Mouse (Mus musculus) spleen, adult 2 months (tissue): ENCODE measurements at regions not wholly inside any gene's neighbourhood (a gene's known extent, or its start where the extent isn't known, plus 50 kb on each side); places are given as distances from the start of the nearest gene placed in this dataset.

Experiments used
- CTCF ChIP-seq: fragments of 200-500 bp; IDR thresholded peaks from 2 replicates; pipeline ENCODE4 v1.5.1; 2011; ENCODE audit warnings: mild to moderate bottlenecking, inconsistent platforms; ENCODE audit not compliant: insufficient read depth, insufficient read length, insufficient replicate concordance; ENCODE audit errors: extremely low read depth
- POLR2A ChIP-seq: fragments of 200-500 bp; IDR thresholded peaks from 2 replicates; pipeline ENCODE4 v1.6.1; 2011; ENCODE audit warnings: low read depth, low read length, inconsistent platforms

- TF ChIP-seq CTCF = no peak
- TF ChIP-seq POLR2A = no peak
Observed at GRCm38 (mm10) chr6:108719977-108720376, 59.5 kb downstream of the Bhlhe40 start.
